Mouse (Mus musculus) urinary bladder, postnatal 36 days (tissue): Measurements from ENCODE around the gene Mas1.

Experiments used
- DNase-seq, 2 experiments: peaks; one replicate each; pipeline ENCODE4 v3.0.0; 2022; ENCODE audit warnings: low spot score in 2 of 2, mixed read lengths in 1 of 2

The Mas1 gene

DNA sequence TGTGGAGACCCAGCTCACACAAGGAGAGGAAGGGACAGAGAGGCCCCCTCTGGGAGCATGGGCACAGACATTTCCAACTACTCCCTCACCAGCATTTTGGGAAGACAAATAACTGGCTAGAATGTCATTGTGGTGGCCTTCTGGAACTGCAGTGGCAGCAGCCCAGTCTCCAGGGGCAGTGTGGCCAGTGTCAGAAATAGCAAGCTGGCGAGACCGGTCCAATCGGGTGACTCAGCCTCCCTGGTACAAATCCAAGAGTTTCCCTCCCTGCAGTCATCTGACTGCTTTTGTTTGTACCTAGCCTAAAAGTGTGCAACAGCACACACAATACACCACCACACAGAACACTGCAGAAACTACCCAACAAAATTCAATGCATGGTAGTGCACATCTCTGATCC is 35.7 kb downstream of the Mas1 start:
- DNase-seq, result peak; percentile 67 to 76

DNA sequence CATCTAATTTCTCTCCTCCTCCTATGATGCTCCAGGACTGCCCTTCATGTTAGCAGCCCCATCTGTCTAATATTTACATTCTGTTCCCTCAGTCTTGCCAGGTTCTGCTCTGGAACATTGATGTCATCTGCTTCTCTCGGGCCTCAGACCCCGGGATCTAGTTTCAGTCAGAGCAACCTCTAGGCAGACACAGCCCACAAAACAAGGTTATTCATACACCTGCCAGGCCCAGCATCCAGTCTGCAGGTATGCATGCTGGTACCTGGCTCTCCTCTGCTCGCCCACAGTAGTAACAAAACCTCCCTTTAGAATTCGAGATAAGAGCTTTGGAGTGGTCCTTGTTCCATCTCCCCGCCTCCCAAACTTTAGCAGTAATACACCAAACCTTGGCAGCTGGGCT is 37.6 kb downstream of the Mas1 start:
- no peak for DNase-seq

GRCm38 (mm10) chr17:12815885-12816284 is 52.1 kb downstream of the Mas1 start:
- no peak for DNase-seq

DNA sequence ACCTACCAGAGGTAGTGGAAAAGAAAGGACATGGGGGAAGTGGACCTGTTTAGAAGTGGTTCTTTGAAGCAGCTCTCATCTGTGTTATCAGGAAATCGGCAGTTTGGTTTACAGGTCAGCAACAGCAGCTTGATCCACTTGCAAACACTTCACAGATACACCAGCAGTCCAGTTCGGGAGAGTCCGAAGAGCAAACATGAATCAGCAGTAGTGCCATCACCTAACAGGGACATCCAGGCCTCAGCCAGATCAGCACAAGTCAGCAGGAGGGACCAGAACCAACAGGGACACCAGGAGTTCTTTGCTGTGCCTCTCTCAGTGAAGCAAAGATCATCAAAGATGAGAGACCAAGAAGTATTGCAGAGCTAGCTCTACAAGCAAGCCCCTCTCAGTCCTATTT is 53.4 kb downstream of the Mas1 start:
- no peak for DNase-seq

- no peak for DNase-seq
Observed at GRCm38 (mm10) chr17:12810973-12811303, 57.0 kb downstream of the Mas1 start.

DNA sequence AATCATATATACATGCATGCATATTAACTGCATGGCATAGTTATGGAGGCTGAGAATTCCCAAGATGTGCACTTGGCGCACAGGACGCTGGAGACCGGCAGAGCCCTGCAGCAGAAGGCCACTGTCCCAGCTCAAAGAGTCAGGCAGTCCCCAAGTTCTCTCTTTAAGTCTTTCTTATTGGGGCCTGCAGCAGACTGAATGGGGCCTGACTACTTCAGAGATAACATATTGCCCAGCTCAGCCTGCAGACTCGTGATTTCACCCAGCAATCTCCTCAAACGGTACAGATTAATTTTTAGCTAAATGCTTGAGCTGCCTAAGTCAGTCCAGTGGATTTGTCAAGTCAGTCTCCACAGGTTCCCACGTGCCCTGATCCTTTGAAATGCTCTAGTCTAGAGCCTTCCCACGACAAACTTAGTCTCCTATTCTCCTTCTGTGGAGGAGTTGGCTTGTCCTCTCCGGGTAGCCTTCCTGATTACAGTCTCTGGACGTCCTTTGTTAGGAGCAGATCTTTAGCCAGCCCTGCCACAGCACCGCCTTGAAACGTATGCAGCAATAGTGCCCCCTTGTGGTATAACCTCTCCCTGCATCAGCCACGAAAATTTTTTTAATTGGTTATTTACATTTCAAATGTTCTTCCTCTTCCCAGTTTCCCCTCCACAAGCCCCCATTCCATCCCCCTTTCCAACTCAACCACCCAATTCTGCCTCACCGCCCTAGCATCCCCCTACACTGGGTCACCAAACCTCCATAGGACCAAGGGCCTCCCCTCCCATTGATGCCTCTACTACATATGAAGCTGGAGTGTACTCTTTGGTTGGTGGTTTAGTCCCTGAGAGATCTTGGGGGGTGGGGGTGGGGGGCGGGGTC is 57.6 kb downstream of the Mas1 start:
- peak; percentile 56 to 70 for DNase-seq

GRCm38 (mm10) chr17:12808851-12809250 is 59.1 kb downstream of the Mas1 start:
- no peak for DNase-seq

- no peak for DNase-seq
Observed at GRCm38 (mm10) chr17:12804584-12805445, 63.1 kb downstream of the Mas1 start.

DNA sequence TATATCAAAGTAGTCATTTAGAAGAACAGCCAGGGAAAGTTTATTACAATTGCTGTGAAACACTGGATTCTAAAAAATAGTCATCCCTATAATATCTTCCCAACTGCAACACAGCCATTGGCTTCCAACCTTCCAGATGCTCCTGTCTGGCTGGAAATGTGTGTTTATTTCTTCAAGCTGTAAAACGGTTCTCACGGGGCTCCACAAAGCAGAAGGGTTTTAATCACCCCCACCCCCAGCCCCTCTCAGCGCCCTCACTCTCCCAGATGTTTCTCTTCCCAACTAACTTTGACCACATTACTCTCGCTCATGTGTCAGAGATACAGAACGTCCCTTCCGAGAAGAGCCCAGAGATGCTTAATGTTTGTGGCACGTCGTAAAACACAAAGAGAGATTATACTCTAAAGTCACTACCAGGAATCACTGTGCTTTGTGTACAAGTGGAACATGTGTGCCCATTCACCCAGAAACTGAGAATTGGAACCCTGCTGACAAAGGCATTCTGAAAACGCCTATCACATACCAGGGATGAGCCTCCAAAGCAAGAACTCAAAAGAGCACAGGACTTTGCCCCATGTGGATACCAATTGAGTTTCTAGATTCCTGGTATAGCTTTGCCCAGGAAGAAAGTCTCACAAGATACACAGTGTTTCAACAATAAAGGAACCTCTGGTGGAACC is 65.9 kb downstream of the Mas1 start:
- DNase-seq, result no peak

DNA sequence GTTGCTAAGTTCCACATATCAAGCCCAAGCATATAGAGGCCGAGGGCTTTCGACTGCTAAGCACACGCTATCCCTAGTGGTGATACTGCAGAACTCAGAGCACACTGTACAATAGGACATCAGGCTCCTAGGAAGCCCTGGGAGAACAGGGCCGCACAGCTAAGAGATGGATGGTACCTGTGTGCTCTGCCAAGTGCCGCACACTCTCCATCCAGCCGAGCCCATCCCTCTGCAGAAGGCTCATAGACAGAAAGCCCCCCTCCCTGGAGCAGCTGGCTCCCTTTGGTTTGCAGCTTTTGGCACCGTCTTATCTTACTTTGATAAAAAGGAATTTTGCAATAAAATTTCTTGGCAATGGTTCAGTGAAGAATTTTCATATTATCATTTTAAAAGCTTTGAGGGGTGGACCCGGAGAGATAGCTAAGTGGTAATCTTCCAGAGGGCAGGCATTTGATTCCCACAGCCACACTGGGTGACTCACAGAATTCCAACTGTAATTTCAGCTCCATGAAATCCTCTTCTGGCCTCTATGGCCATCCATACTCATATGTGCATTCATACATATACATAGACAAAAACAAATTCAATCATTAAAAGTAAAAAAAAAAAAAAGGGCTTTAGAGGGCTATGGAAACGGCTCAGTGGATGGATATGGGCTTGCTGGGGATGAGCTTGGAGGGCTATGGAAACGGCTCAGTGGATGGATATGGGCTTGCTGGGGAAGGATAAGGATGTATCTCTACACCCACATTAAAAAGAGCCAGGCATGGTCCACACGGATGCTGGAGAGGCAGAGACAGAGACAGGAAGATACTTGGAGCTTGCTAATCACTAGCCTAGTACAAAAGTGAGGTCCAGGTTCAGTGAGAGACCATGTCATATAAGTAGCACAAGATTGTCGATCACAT is 68.3 kb downstream of the Mas1 start:
- DNase-seq, result peak in 1 of 2 experiments; percentile 38

GRCm38 (mm10) chr17:12798571-12798970 is 69.4 kb downstream of the Mas1 start:
- no peak for DNase-seq

GRCm38 (mm10) chr17:12797427-12798029 is 70.4 kb downstream of the Mas1 start:
- no peak for DNase-seq

GRCm38 (mm10) chr17:12796633-12797032 is 71.3 kb downstream of the Mas1 start:
- DNase-seq, result no peak

DNA sequence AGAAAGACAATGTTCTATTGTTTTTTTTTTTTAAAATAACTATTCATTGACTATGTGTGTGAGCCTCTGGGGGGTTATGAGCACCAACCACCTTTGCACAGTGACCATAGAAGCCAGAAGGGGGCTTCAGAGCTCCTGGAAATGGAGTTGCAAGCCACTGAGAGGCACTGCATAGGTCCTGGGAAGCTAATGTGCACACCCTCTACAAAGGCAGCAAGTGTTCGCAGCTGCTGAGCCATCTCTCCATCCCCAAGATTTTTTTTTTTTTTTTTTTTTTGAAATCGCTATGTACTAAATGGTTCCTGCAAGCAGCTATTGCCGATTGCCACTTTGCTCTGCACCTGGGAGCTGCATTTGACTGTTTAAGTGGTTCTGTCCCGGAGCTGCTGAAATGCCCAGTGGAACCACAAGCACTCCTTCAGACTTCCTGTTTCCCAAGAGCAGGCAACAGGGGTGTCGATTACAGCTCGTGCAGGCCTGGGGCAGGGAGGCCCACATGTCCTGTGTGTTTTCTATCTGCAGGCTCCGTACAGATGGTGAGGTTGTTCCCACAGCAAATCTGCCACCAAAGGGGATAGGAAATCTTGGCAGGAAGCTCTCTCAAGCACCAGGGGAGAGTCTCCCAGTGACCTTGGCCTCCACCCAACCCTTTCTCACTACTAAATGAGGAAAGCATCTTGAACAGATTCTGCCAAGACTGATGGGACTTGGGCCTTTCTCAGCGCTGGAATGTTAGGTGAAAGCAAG is 74.1 kb downstream of the Mas1 start:
- DNase-seq, result peak in 1 of 2 experiments; percentile 71

DNA sequence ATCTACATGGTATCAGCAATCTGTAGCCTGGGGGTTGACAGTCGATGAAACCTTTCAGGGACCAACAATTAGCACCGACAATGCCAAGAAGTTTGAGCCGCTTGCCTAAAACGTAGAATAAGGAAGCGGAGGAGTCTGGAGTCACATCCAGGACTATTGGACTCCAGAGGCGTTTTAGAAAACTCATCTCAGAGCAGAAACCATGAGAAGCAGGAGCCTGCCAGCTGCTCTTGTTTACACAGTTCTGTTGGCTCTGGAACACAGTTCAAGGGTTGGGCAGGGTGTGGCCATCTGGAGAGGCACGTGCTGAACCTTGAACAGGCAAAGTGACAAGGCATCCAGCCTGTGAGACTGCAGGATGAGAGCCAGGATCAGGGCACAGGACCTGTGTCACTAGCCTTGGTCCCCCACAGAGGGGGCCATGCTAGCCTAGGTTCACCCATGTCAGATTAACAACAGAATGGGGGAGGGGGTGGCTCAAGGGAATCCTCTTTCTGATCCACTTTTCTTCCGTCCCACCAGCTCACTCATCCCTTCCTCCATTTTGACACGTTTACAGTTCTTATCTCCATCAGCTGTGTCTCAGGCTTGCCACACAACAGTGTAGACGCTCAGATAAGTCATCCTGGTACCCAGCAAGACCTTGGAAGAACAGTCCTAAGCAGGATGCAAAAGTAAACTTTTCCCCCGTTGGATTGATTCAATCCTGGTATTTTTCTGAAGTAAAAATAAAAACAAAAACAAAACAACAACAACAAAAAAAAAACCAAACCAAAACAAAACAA is 75.3 kb downstream of the Mas1 start:
- DNase-seq, result peak; percentile 80 to 86

DNA sequence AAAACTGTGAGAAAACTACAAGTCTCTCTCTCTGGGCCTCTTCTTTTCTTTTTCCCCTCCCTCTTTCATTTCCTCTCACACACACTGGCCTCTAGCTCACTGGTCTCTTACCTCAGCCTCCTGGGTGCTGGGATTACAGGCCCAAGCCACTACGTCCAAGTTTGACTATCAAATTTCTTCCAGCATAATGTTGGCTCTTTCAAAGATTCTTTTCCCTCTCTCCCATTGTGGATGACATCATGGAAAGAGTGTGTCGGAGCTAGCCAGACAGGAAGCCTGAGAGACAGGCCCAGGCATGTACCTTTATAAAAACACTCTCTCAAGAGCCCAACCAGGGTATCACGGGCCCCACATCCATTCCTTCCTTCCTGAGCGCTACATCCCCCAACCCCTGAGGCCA is 76.5 kb downstream of the Mas1 start:
- DNase-seq, result no peak

- DNase-seq, result no peak
Observed at GRCm38 (mm10) chr17:12791079-12791406, 76.9 kb downstream of the Mas1 start.
